Mouse (Mus musculus): ENCODE measurements around the gene Krtcap2.

DNA sequence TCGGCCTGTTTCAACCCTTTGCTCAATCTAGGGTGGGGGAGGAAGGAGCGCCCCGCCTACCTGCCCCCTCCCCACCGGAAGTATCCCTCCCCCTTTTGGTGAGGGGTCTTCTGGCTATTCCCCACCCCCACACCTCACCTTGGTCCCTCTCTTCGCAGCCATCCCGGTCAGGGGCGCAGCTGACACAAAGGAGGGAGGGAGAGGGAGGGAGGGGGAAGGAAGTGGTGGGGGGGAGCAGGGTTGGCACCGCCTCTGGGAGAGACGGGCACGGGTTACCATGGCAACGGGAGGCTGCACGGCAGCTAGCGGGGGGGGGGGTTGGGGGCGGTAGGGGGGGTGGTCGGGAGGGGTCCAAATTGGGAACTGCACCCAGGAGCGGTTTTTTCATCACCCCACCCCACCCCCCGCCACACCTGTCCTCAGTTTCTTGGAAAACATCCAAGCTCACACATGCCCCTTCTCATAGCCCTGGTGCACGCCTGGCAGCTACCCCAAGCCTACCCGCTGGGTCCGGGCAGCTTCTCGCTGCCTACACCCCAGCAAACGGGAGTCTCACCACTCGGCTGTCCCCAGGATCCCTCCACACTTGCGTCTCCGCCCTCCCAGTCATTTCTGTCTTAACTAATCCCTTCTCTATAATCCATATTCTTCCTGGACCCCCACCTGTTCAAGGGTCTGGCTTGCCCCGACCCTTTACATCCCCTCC is 631 bp upstream of the Krtcap2 start:
- TF ChIP-seq POLR2A (IDR thresholded peaks at IDR 0.05; ENCODE audit: insufficient read depth, low read depth, low read length) (peak; percentile 10; the same call in 1 of the 2 replicates), CTCF (IDR thresholded peaks at IDR 0.05; ENCODE audit: insufficient read depth, low read depth, low read length) (no peak)
